Mouse (Mus musculus) E14TG2a.4 (cell line): ENCODE data around the gene Gcn1l1.
"Not testable (repeated sequence)": the region's sequence is repeated elsewhere in the genome, so short reads cannot be mapped to it uniquely, and the experiment has no call there.

ENCODE experiments used
- H3K27me3 ChIP-seq: 2 replicates; pipeline ENCODE4 v1.6.1; 2014; ENCODE audit warnings: low read length, control low read depth; ENCODE audit not compliant: insufficient read depth
- H3K36me3 ChIP-seq: 2 replicates; pipeline ENCODE4 v1.6.1; 2014; ENCODE audit warnings: low read length, control low read depth; ENCODE audit not compliant: insufficient read depth
- H3K4me1 ChIP-seq: replicated peaks from 2 replicates; pipeline ENCODE4 v1.6.1; 2014; ENCODE audit warnings: low read depth, low read length, control low read depth
- H3K4me3 ChIP-seq: replicated peaks from 2 replicates; pipeline ENCODE4 v1.5.1; 2014; ENCODE audit warnings: mild to moderate bottlenecking, low read length
- H3K9me3 ChIP-seq: 2 replicates; pipeline ENCODE4 v1.6.1; 2014; ENCODE audit warnings: low read length, control low read depth
- CTCF ChIP-seq: conservative IDR thresholded peaks from 2 replicates; pipeline ENCODE4 v1.5.1; 2014; ENCODE audit warnings: low read length
- NANOG ChIP-seq: IDR thresholded peaks from 2 replicates; pipeline ENCODE4 v1.6.1; 2014; ENCODE audit warnings: borderline replicate concordance, low read length, mixed read lengths
- POU5F1 ChIP-seq: IDR thresholded peaks from 2 replicates; pipeline ENCODE4 v1.6.1; 2014; ENCODE audit warnings: low read length, borderline replicate concordance

Gcn1l1 gene

DNA sequence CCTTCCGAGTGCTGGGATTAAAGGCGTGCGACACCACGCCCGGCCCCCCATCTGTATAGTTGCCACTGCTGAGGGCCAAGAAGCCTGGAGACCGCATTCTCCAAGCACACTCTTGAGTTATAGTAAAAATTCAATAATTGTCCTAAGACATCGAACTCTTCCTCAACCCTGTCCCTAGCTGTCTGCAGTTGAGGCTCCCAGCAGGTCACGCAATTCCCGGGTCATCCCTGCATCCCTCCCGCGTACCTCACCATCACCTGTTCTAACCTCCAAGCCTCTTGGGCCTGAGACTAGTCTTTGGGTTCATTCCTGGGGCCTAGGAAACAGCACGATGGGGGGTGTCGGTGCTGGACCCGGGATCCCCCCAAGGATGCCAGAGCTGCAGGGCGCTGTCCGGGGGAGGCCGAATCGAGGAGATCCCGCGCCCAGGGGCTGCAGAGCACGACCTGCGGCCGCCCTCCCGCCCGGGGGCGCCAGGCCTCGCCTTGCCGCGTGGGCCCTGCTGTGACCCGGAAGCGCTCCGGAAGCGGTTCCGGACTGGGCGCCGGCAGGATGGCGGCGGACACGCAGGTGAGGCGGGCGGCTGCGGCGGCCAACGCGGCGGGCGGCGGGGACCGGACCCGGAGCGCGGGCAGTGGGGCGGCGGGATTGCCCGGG, at the start of gene Gcn1l1:
TSS of gene Gcn1l1 (plus strand) at position 518 of the 657 bp plus-strand sequence.
- Histone ChIP-seq H3K4me1 (peaks cover 70% of the 10 kb centered on the region), H3K27me3 (no peaks in the 10 kb centered on the region), H3K9me3 (no peaks in the 10 kb centered on the region), H3K36me3 (peaks cover 48% of the 10 kb centered on the region), H3K4me3 (peak within 1 kb of the TSS; percentile 90)
- TF ChIP-seq POU5F1 (no peak), CTCF (no peak), NANOG (no peak)

DNA sequence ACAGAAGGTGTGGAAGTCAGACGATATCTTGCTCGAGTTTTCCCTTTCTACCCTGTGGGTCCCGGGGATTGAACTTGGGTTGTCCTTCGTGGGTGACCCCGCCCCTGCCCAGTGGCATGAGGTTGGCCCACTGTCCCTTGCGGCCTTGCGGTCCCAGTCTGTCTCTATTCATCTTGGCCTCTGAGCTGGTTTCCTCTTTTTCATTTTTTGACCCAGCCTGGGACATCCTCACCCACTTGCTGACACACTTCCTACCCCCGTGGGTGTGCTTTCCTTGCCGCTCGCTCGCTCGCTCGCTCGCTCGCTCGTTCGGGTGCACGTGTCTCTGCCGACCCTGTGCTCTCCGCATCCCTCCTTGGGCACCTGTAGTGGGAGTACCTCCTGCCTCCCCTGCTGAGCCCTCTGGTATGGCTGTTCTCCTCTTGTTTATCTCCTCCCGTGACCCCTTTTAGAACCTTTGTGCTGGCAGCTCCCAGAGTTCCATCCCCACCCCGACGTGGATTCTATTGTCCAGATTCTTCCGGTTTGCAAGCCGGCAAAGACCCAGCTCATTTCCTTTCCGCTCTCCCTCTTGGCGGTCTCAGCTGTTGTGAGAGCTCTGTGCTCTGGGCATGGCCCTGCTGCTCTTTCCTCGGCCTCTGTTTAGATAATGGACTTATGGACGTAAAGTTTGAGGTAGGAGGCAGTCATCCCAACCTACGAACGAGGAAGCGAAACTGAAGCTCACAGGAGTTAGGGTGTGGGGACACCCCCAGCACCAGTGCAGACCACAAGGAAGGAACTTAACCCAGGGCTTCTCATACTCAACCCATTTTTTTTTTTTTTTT, 48.8 kb upstream of the Gcn1l1 start:
- TF ChIP-seq CTCF (no peak), POU5F1 (no peak), NANOG (no peak)
- Histone ChIP-seq H3K4me3 (peak overlapping the region; percentile 69), H3K27me3 (no peaks in the 10 kb centered on the region), H3K36me3 (no peaks in the 10 kb centered on the region; the same call in 1 of the 2 replicates), H3K9me3 (no peaks in the 10 kb centered on the region), H3K4me1 (peaks cover 64% of the 10 kb centered on the region)

DNA sequence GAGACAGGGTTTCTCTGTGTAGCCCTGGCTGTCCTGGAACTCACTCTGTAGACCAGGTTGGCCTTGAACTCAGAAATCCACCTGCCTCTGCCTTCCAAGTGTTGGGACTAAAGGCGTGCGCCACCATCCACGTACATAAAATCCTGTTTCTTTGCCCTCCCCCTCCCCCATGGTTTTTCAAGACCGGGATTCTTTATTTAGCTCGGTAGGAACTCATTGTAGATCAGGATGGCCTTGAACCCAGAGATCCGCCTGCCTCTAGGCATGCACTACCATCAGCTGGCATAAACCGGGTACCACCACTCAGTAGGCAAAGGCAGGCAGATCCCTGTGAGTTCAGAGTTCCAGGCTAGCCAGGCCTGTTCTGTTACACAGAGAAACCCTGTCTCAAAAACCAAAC, 48.1 kb upstream of the Gcn1l1 start:
- Histone ChIP-seq H3K36me3 (no peaks in the 10 kb centered on the region; the same call in 1 of the 2 replicates), H3K27me3 (no peaks in the 10 kb centered on the region), H3K4me1 (peaks cover 65% of the 10 kb centered on the region), H3K4me3 (peak overlapping the region; percentile 69), H3K9me3 (no peaks in the 10 kb centered on the region)
- no peak for TF ChIP-seq CTCF
- no peak for TF ChIP-seq NANOG
- no peak for TF ChIP-seq POU5F1

DNA sequence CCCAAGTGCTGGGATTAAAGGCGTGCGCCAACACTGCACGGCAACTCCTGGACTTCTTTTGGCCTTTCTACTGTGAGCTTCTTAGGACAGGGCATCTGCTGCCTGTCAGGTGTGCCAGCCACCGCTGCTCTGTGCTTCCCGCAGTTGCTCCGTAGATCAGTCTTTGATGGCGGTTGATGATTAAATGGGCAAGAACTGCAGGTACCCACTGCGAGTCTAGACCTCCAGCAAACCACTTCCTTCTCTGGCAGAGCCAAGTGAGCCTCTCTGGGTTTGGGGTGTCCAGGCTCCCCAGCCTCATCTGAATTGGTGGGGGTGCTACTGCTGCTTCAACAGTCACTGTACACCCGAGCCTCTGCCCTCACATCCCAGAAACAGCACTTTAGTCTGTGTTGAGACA, 47.6 kb upstream of the Gcn1l1 start:
- Histone ChIP-seq H3K27me3 (no peaks in the 10 kb centered on the region), H3K9me3 (no peaks in the 10 kb centered on the region), H3K4me1 (peaks cover 65% of the 10 kb centered on the region), H3K4me3 (no peak overlapping the region), H3K36me3 (no peaks in the 10 kb centered on the region; the same call in 1 of the 2 replicates)
- no peak for TF ChIP-seq POU5F1
- no peak for TF ChIP-seq NANOG
- TF ChIP-seq CTCF = no peak

DNA sequence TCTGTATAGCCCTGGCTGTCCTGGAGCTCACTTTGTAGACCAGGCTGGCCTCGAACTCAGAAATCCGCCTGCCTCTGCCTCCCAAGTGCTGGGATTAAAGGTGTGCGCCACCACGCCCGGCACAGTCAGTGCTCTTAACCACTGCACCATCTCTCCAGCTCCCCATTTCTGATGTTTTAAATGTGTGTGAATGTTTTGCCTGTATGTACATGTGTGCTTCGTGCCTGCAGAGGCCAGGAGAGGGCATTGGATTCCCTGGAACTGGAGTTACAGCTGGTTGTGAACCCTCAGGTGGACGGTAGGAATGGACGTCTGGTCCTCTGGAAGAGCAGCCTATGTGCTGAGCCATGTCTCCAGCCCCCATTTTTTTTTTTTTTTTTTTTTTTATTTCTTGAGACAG, 46.8 kb upstream of the Gcn1l1 start:
- not testable (repeated sequence) for H3K36me3 ChIP-seq, H3K9me3 ChIP-seq, H3K4me3 ChIP-seq, H3K27me3 ChIP-seq
- H3K4me1 ChIP-seq = peaks cover 66% of the 10 kb centered on the region

DNA sequence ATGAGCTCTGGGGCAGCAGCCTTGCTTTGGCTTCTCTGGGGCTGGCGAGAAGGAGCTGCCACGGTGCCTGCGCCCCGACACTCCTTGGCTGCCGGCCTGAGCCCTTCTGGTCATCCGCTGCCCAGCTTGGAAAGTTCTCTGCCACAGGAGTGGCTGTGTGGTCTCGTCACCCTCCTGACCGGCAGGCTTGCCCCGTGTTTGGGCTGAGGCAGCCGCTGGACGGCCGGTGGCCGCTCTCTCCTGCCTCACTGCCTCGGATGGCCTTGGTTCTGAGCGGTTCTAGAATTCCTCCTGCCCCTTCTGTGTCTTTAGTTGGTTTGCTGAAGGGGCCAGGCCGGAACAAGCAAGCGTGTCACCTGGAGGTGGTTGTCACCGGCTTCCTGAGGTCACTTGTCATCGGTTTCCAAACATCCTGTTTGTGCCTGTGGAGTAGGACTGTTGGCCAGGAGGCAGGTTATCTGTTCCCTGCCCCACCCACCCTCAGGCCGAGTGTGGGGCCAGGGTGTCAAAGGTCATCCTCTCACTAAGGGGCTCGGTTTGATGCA, 44.7 kb upstream of the Gcn1l1 start:
- Histone ChIP-seq H3K4me1 (peaks cover 67% of the 10 kb centered on the region), H3K27me3 (no peaks in the 10 kb centered on the region), H3K9me3 (no peaks in the 10 kb centered on the region), H3K36me3 (peaks cover 2% of the 10 kb centered on the region; the same call in 1 of the 2 replicates), H3K4me3 (peak overlapping the region; percentile 61)
- TF ChIP-seq POU5F1 (no peak), CTCF (no peak), NANOG (no peak)

DNA sequence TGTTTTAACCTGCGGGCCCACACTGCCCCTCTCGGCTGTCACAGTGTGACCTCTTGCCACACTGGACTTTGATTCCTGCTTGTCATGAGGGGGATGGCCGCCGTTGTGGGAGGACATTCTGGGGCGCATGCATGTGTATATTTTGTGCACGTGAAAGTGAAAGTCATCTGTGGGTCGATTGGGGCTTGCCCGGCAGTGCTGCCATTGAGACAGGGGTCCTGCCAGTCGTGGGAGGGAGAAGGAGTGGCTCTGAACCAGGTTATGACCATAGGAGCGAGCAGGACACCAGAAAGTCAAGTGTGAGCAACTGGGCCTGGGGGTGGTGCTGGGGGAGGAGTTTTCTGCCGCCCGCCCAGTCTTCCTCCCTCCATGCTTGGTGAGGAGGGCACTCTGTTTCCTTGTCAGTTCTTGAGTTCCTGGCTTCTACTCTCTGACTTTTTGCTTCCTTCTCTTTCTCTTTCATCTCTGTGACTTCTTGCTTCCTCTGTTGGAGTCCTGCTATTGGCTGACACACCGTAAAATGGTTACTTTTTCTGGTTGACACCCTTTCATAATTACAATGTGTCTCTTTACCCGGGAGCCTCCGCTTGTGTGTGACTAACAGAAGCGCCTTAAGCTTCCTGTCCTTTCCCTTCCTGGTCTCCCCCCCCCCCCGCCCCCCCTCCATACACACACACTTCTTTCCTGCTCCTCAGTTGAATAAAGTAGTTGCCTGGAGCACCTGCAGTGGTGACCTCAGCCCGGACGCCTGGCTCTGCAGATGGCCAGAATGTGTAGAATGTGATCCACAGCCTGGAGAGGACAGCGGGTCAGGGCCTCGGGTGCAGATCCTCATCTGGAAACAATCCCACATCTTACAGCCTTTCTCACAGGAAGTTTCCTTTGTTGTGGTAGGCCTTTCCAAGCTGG, 43.2 kb upstream of the Gcn1l1 start:
- Histone ChIP-seq H3K36me3 (peaks cover 2% of the 10 kb centered on the region; the same call in 1 of the 2 replicates), H3K9me3 (no peaks in the 10 kb centered on the region), H3K4me3 (peak overlapping the region; percentile 29), H3K27me3 (no peaks in the 10 kb centered on the region), H3K4me1 (peaks cover 76% of the 10 kb centered on the region)
- TF ChIP-seq POU5F1 (no peak), CTCF (no peak), NANOG (no peak)

DNA sequence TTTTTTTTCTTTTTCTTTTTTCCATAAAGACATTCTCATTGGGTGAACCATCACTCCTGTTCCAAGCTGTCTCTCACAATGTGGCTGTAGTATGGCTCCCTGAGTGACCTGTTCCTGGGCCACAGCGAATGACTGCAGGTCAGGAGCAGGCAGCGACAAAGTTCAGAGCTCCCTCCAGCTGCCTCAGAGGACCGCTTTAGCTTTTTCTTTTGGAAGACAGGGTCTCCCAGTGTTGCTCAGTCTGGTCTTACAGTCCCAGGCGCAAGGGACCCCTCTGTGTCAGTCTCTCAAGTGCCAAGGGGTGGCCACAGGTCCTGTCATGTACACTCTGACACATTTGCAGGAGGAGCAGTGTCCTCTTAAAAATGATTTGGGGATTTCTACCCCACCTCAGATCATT, 42.5 kb upstream of the Gcn1l1 start:
- H3K9me3 ChIP-seq = no peaks in the 10 kb centered on the region
- TF ChIP-seq POU5F1 = no peak
- no peak for TF ChIP-seq CTCF
- TF ChIP-seq NANOG = no peak
- peaks cover 76% of the 10 kb centered on the region for H3K4me1 ChIP-seq

More for the DNA sequence above, 42.5 kb upstream of the Gcn1l1 start:
- Histone ChIP-seq H3K27me3 (no peaks in the 10 kb centered on the region), H3K36me3 (peaks cover 2% of the 10 kb centered on the region; the same call in 1 of the 2 replicates), H3K4me3 (peak overlapping the region; percentile 2; the same call in 1 of the 2 replicates)
